Mouse (Mus musculus) adrenal gland, adult 18-20 months (tissue): ENCODE results near the gene Samd4b. TPM values are rescaled to one million over a fixed set of nuclear protein-coding genes. Genes with fewer than 3 reads are reported as not detected.
A peak's percentile ranks its signal among the peaks of the same experiment; 100 is the strongest.

ENCODE experiments used
- DNase-seq, 2 experiments: peaks; one replicate each; pipeline ENCODE4 v3.0.0; 2021 to 2022; ENCODE audit warnings: low spot score in 2 of 2
- total RNA-seq, 2 experiments: library from RNA; stranded (reverse); gene quantifications; 1 replicate in 1 of 2; 2 replicates in 1 of 2; pipeline ENCODE4 v1.2.3; 2021

Gene Samd4b
- total RNA-seq, 2 experiments from 2014 or later: 67.9 to 72.7 TPM

GRCm38 (mm10) chr7:28593206-28594111, 4.5 kb downstream of the Samd4b start:
- DNase-seq: no peak

DNA sequence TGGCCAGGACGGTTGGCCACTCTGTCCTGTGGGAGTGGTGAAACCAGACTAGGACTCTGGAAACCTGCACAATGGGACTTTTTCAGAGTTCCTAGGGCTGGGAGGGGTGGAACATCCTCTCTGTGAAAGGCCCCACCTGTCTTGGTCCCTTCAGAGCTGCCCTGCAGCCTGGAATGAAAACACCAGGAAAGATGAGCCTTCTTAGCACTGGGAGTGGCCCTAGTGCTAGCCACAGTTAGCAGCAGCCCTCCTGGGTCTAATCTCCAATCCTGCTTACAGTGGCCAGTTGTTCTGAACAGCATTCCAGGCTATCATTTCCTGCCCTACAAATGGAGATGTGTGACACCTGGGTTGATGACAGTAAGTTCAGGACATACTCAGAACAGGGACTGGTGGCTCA, 6.1 kb downstream of the Samd4b start:
- no peak for DNase-seq

DNA sequence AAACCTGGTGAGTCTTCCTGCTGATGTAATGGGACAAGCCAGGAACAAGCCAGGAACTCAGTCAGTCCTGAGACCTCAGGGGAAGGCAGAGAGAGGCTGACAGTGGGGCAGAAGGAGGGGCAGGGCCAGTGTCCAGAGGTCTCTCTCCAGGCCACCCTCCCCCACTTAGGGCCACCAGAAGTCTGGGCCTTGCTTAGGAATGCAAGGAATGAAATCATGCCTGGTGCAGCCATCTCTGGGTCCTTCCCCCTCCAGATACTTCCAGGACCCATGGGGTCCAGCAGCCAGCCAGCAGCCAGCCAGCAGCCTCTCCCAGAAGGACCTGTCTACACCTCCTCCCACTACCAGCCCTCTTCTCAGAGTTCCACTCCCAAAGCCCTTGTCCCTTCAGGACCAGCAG, 10.3 kb downstream of the Samd4b start:
- DNase-seq: no peak

DNA sequence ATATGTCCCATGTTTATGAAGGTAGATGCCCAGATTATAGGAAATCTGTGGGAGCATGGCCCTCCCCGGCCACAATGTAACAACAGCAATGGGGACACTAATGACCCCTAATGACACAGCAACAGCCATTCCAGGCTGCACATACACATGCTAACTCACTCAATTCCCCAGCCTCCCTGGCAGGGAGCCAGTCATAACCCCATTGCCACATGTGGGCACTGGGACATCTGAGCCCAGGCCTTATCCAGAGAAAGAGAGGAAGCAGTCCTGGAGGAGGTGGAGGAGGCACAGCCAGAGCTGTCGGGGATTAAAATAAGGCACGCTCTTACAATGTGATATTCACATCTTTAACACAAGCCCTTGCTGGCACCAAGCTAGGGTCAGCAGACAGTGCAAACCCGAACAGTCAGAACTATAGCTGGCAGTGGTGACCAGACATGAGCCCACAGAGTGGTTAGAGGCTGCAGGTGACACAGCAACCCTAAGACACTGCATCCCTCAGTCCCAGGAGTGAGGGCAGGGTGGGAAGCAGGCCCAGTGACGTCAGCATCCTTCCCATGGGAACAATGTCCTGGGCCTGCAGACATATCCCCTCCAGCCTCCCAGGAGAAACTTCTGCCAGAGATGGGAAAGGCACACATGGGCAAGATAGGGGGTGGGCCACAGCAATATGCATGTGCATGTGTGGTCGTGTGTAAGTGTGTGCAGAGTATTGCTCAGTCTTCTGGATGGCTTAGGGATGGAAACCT, 11.1 kb downstream of the Samd4b start:
- peak; percentile 58 to 59 for DNase-seq

DNA sequence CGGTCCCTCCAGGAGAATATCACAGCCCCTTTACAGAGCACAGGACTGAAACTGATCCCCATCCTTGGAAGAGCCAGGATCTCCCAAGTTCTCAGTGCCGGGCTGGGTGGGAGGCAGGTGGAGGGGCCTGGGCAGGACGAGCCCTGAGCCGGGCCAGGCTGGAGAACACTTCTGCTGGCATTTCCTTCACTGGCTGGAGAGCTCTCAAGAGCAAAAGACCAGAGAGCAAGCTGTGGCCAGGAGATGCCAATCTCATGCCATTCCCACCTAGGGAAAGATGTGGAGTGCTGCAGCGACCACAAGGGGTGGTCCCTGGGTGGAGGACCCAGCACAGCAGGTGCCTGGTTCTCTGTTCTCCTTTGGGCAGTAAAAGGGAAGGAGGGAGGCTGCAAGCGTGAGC, 12.9 kb downstream of the Samd4b start:
- DNase-seq: no peak

- no peak for DNase-seq
These were observed 13.5 kb downstream of the Samd4b start for GRCm38 (mm10) chr7:28584468-28584867.

GRCm38 (mm10) chr7:28583570-28584344, 14.2 kb downstream of the Samd4b start:
- DNase-seq: no peak

GRCm38 (mm10) chr7:28582841-28583240, 15.1 kb downstream of the Samd4b start:
- no peak for DNase-seq

- no peak for DNase-seq
These were observed 16.2 kb downstream of the Samd4b start for GRCm38 (mm10) chr7:28581721-28582120.

GRCm38 (mm10) chr7:28579826-28580225, 18.1 kb downstream of the Samd4b start:
- no peak for DNase-seq

DNA sequence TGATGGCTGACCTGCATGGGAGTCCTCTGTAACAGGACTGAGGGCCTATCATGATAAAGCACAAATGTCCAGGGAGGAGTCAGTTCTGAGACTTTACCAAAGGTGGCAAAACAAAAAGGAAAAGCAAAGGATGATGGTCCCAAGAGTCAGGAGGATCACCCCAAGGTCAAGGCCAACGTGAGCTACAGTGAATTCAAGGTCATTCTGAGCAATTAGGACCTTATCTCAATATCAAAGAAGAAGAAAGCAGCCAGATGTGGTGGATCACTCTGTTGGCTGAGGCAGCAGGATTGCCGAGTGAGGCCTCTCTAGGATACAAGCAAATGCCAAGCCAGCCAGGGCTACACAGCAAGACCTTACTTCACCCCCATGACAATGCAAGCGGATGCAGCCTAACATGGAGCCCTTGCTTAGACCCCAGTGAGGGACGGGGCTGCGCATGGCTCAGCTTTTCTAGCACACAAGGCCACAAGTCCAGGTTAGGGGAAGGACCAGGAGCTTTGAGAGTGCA, 19.3 kb downstream of the Samd4b start:
- no peak for DNase-seq

DNA sequence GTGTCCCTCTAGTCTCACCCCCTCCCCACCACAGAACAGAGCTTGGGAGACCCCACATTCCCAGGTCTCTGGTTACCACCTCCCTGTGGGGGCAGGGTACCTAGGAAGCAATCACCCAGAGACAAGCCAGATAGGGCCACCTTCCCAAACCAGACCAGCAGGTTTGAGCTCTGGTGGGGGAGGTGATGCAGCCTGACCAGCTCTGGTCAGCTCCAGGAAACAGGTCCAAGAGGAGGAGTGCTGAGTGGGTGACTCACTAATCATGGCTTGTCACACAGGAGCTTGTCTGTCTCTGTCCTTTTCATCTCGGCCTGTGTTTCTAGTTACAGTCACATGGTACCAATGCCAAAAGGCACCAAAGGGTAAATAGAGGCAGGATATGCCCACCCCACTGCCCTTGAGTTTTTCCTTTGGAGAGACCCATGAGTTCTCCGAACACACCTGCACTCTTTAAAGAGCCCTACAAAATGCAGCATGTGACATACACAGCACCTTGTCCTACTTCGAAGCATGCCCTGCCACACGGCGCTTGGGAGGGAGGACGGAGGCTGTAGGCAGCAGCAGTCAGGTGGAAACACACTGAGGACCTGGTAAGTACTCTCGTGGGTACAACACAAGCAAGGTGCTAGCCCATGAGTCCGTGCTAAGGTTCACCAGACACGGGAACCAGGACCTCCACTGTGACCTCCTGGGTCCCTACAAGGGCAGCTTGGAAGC, 20.0 kb downstream of the Samd4b start:
- DNase-seq: no peak

DNA sequence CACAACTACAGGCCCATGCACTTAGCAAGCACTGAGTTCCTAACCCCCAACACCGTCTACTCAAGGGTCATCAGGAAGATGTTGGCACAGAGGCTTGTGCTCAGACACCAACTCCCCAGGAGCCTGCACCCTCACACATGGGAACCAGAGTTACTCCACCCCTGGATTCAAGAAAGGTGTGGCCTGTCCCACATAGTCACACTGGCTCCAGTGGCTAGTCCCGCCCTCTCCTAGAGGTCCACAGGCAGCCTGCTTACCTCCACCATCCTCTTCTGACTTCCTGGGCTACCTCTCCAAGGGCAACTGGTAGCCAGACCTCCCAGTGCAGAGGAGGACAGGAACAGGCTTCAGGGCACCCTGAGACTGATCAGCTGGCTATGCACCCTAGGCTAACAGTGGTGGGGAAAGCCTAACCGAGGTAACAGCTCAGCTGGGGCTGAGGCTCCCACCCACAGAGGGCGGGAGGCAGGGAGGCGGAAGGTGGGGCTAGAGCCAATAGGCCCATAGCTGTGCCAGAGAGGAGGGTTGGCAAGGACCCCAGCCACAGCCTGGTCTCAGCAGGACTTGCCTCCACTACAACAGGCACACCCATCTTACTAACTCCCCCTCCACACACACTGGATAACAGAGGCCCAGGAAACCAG, 21.6 kb downstream of the Samd4b start:
- no peak for DNase-seq

GRCm38 (mm10) chr7:28575597-28575996, 22.3 kb downstream of the Samd4b start:
- DNase-seq: no peak

DNA sequence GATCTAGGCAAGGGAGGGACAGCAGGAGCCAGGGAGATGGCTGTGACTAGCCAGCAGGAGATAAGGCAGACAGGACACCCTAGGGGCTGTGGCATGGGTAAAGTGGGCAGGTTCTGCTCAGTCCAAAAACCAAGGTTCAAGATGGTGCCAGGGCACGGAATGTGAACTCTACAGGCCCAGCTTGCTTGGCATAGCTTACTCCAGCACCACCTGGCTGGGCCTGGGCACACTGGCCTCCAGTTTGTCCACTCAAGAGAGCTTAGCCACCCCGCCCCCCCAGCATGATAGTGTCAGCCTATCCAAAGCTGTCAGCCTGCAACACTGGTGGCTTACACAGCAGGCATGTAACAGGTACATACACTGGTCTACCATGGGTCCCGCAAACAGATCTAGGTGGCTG, 24.7 kb downstream of the Samd4b start:
- no peak for DNase-seq

DNA sequence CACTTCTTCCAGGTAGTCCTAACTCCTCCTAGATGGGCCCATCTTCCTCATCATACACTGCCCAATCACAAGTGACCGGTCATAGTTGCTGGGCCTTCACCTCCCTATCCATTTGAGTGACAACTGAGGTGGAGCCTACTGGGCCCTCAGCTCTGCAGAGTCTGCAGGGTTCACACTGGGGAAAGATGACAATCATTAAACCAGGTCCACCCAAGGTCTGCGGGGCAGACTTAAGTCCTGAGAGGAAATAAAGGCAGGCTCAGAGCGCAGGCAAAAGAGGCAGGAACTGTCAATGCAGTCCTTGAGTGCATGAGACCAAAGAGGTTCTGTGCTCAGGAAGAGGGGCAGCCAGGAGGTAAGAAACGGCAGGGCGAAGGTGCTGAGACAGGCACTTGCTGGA, 25.3 kb downstream of the Samd4b start:
- DNase-seq: no peak

DNA sequence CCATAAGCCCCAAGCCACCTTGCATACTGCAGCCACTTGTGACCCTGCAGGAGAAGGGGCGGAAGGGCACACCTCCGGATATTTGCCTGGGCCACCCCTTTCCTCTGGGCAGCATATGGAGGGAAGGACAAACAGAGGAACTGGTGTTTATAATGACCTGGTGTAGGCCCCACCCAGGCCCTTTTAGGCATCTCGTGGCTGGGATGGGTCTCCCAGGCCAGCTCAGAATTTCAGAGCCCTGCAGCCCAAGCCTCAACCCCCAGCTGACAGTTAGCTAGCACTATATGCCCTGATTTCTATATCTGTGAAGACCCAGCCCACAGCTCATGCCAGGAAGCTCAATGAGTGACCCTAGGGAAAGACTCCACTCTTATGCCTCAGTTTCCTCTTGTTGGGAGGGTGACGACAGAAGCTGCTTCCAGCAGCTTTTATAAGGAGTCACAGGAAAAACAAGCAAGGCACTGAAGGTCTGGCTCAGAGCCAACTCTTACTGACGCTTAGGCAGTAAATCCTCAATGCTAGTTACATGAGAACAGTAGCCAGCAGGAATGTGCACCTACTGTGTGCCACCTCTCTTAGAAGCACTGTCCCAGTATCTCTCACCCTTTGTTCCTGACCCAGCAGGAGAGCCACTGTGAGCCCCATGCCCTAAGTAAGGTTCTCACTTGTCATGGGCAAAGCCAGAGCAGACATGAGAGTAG, 26.8 kb downstream of the Samd4b start:
- peak in 1 of 2 experiments; percentile 39 for DNase-seq

DNA sequence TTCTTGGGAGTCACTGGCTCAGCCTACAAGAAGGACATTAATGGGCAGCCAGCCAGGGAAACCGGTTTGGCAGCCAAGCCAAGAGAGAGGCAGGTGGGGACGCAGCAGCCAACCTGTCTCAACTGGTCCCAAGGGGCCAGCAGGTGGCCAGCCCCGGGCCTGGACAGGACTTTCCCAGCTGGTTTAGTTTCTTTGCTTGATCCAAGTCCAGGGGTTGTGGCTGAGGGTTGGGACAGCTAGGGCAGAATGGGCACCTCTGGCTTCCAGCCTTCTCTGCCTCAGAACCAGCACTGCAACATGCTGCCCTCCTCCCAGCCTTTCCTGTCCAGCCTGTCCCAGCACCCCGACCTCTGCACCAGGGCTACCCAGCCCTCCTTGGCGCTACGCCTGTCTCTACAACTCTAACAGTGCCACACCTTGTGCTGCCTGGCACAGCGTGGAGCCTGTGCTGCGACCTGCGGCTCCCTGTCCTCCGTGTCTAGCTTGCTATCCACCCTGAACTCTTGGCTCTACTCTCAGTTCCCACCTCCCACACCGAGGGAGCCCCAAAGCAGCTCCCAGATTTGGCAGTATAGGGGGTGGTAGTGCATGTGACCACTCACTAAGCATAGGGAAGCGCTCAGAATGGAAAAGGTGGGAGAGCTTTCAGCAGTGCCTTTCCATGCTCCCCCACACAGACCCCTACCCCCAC, 27.5 kb downstream of the Samd4b start:
- DNase-seq: peak in 1 of 2 experiments; percentile 34

GRCm38 (mm10) chr7:28568253-28568652, 29.7 kb downstream of the Samd4b start:
- peak; percentile 54 to 65 for DNase-seq
